Mouse (Mus musculus): ENCODE measurements at regions not wholly inside any gene's neighbourhood (a gene's known extent, or its start where the extent isn't known, plus 50 kb on each side); places are given as distances from the start of the nearest gene placed in this dataset.

DNA sequence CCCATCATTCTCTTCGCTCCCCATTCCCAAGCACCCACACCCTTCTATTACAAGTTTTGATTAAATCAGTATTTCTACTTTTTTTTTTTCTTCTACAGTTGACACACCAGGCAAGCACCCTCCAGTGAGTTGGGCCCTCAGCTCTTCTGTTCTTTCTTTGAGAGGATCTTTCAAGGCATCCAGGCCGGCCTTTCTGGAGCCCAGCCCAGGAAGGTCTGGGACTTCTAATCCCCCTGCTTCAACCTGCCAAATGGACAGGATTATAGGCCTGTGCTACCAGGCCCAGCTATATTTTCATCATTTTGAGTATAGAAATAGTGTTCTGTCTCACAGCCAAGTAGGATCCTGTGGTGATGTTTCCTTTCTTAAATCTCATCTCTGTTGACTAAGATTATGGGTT is 94.0 kb upstream of the Nebl start:
- no peak overlapping the region for H3K27ac ChIP-seq (ENCODE audit: insufficient read depth, low read length)
- H3K36me3 ChIP-seq (ENCODE audit: control insufficient read depth, insufficient read depth, low read length, poor library complexity, severe bottlenecking) = no peaks in the 10 kb centered on the region
- no peak overlapping the region for H3K4me3 ChIP-seq (ENCODE audit: low read depth, low read length)
- no peaks in the 10 kb centered on the region for H3K27me3 ChIP-seq (ENCODE audit: control insufficient read depth, insufficient read depth, low read length, poor library complexity, severe bottlenecking)
- H3K4me1 ChIP-seq (ENCODE audit: control insufficient read depth, insufficient read depth, low read length) = no peaks in the 10 kb centered on the region
- no peak for TF ChIP-seq EP300 (IDR thresholded peaks at IDR 0.05; ENCODE audit: insufficient read depth, low read depth, low read length)
- TF ChIP-seq CTCF (IDR thresholded peaks at IDR 0.05; ENCODE audit: low read depth, low read length) = no peak
- TF ChIP-seq POLR2A (IDR thresholded peaks at IDR 0.05; ENCODE audit: insufficient read depth, low read length) = no peak
- no peak overlapping the region for H3K9ac ChIP-seq (ENCODE audit: low read depth, poor library complexity, severe bottlenecking)
- no peaks in the 10 kb centered on the region for H3K9me3 ChIP-seq (replicated peaks; ENCODE audit: control insufficient read depth, insufficient read depth, low read length, poor library complexity, severe bottlenecking)

DNA sequence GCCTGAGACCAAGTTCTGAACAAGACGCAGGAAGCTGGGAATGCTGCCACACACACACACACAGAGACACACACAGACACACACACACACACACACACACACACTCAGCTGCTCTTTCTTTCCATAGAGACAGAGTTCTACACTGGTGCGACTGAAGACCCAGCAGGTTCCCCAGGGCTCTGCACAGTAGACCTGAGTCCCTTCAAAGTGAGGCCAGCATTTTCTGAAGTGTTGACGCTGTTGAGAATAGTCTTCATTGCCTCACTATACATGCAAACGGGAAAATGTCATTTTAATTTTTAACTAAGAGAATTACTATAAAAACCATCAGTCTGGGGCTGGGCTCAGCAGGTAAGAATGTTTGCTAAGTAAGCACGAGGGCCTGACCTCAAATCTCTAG is 92.9 kb upstream of the Nebl start:
- Histone ChIP-seq H3K27me3 (ENCODE audit: control insufficient read depth, insufficient read depth, low read length, poor library complexity, severe bottlenecking) (no peaks in the 10 kb centered on the region), H3K36me3 (ENCODE audit: control insufficient read depth, insufficient read depth, low read length, poor library complexity, severe bottlenecking) (no peaks in the 10 kb centered on the region), H3K4me1 (ENCODE audit: control insufficient read depth, insufficient read depth, low read length) (no peaks in the 10 kb centered on the region), H3K9me3 (replicated peaks; ENCODE audit: control insufficient read depth, insufficient read depth, low read length, poor library complexity, severe bottlenecking) (no peaks in the 10 kb centered on the region), H3K27ac (ENCODE audit: insufficient read depth, low read length) (no peak overlapping the region), H3K9ac (ENCODE audit: low read depth, poor library complexity, severe bottlenecking) (no peak overlapping the region), H3K4me3 (ENCODE audit: low read depth, low read length) (no peak overlapping the region)
- no peak for TF ChIP-seq CTCF (IDR thresholded peaks at IDR 0.05; ENCODE audit: low read depth, low read length)
- no peak for TF ChIP-seq POLR2A (IDR thresholded peaks at IDR 0.05; ENCODE audit: insufficient read depth, low read length)
- no peak for TF ChIP-seq EP300 (IDR thresholded peaks at IDR 0.05; ENCODE audit: insufficient read depth, low read depth, low read length)

DNA sequence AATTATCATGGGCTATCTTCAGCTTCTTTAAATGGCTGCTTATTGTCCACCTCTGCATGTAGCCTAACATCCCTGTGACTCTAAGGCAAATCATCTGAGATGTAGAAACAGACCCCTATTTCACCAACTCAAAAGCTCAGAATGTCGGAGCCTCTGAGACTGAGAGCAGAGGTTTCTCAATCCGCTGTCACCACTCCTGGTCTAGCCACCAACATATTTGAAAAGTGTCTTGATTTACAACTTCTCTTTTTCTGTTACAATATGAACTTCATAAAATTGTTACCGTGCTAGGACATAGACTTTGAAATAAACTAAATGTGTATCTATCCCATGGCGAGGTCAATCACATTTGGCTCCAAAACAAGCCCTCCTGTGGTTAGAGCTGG is 91.3 kb upstream of the Nebl start:
- Histone ChIP-seq H3K27me3 (ENCODE audit: control insufficient read depth, insufficient read depth, low read length, poor library complexity, severe bottlenecking) (no peaks in the 10 kb centered on the region), H3K4me3 (ENCODE audit: low read depth, low read length) (no peak overlapping the region), H3K9me3 (replicated peaks; ENCODE audit: control insufficient read depth, insufficient read depth, low read length, poor library complexity, severe bottlenecking) (no peaks in the 10 kb centered on the region), H3K27ac (ENCODE audit: insufficient read depth, low read length) (no peak overlapping the region), H3K9ac (ENCODE audit: low read depth, poor library complexity, severe bottlenecking) (no peak overlapping the region), H3K4me1 (ENCODE audit: control insufficient read depth, insufficient read depth, low read length) (no peaks in the 10 kb centered on the region), H3K36me3 (ENCODE audit: control insufficient read depth, insufficient read depth, low read length, poor library complexity, severe bottlenecking) (no peaks in the 10 kb centered on the region)
- no peak for TF ChIP-seq CTCF (IDR thresholded peaks at IDR 0.05; ENCODE audit: low read depth, low read length)
- no peak for TF ChIP-seq EP300 (IDR thresholded peaks at IDR 0.05; ENCODE audit: insufficient read depth, low read depth, low read length)
- TF ChIP-seq POLR2A (IDR thresholded peaks at IDR 0.05; ENCODE audit: insufficient read depth, low read length) = no peak

DNA sequence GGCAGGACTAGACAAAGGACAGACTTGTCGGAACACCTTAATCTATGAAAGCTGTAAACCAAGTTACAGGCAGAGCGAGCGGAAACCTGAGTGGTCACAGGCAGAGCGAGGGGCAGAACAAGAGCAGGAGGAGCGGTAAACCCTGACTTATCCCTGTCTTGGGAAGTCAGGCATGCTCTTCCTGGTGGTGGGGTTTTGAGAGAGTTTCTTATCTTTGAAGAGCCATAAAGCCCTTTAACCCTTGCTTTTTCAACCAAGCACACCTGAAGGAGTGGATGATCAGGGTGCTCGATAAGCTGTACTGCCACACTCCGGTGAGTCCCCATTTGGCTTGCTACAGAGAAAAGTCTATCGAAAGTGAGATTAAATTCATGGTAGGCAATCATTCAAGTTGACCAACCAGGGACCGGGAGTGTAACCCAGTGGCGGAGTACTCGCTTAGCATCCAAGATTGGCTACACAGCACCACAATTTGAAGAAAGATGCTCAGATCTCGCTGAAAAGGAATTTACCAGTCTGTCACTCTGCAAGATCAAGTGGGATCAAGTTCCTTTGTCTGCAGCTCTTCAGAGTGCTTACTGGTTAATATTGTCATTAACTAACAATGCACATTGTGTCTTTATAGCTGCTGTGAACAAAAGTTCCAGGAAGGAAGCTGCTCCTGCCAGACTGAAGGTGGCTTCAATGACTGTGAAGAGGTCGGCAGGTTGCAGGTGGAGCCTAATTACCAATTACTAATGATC is 90.8 kb upstream of the Nebl start:
- Histone ChIP-seq H3K9me3 (replicated peaks; ENCODE audit: control insufficient read depth, insufficient read depth, low read length, poor library complexity, severe bottlenecking) (no peaks in the 10 kb centered on the region), H3K4me1 (ENCODE audit: control insufficient read depth, insufficient read depth, low read length) (no peaks in the 10 kb centered on the region), H3K27me3 (ENCODE audit: control insufficient read depth, insufficient read depth, low read length, poor library complexity, severe bottlenecking) (no peaks in the 10 kb centered on the region), H3K4me3 (ENCODE audit: low read depth, low read length) (no peak overlapping the region), H3K36me3 (ENCODE audit: control insufficient read depth, insufficient read depth, low read length, poor library complexity, severe bottlenecking) (no peaks in the 10 kb centered on the region), H3K27ac (ENCODE audit: insufficient read depth, low read length) (no peak overlapping the region), H3K9ac (ENCODE audit: low read depth, poor library complexity, severe bottlenecking) (no peak overlapping the region)
- TF ChIP-seq EP300 (IDR thresholded peaks at IDR 0.05; ENCODE audit: insufficient read depth, low read depth, low read length) (no peak), CTCF (IDR thresholded peaks at IDR 0.05; ENCODE audit: low read depth, low read length) (no peak), POLR2A (IDR thresholded peaks at IDR 0.05; ENCODE audit: insufficient read depth, low read length) (no peak)

DNA sequence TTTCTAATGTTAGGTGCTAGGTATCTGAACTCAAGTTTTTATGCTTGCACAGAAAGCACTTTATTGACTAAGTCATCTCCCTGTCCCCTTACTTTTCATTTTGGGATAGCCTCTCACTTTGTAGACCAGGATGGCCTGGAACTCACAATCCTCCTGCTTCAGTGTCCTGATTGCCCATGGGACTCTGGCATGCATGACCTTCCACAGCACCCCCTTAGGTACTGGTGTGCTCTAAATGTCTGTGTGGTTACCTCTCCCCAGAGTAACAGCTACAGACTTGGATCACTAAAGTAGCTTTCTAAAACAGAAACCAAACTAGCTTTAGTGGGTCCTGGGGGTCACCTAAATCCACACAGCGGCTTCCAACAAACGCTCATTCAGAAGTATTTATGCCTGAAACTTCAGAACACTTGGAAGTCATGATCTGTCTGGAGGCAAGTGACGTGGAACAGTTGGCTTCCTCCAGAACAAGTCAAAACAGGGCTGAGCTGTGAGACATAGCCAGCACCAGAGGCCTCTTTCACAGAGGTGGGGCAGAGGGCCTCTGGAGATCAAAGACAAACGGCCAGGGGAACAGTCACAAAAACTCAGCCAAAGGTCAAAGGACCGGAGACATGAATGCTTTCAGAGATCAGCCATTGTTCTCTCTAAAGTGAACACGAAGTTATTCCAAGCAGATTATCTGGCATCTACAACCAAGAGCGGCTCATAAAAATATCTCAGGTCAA is 80.8 kb upstream of the Nebl start:
- Histone ChIP-seq H3K27me3 (ENCODE audit: control insufficient read depth, insufficient read depth, low read length, poor library complexity, severe bottlenecking) (no peaks in the 10 kb centered on the region), H3K9ac (ENCODE audit: low read depth, poor library complexity, severe bottlenecking) (no peak overlapping the region), H3K36me3 (ENCODE audit: control insufficient read depth, insufficient read depth, low read length, poor library complexity, severe bottlenecking) (no peaks in the 10 kb centered on the region), H3K4me3 (ENCODE audit: low read depth, low read length) (no peak overlapping the region), H3K9me3 (replicated peaks; ENCODE audit: control insufficient read depth, insufficient read depth, low read length, poor library complexity, severe bottlenecking) (no peaks in the 10 kb centered on the region), H3K4me1 (ENCODE audit: control insufficient read depth, insufficient read depth, low read length) (no peaks in the 10 kb centered on the region), H3K27ac (ENCODE audit: insufficient read depth, low read length) (no peak overlapping the region)
- TF ChIP-seq EP300 (IDR thresholded peaks at IDR 0.05; ENCODE audit: insufficient read depth, low read depth, low read length) = no peak
- TF ChIP-seq POLR2A (IDR thresholded peaks at IDR 0.05; ENCODE audit: insufficient read depth, low read length) = no peak
- TF ChIP-seq CTCF (IDR thresholded peaks at IDR 0.05; ENCODE audit: low read depth, low read length) = no peak

Measured in ES-Bruce4 (cell line).